Comparison of ENCODE assay signal across 17 mouse cellular contexts in the genomic region with DNA sequence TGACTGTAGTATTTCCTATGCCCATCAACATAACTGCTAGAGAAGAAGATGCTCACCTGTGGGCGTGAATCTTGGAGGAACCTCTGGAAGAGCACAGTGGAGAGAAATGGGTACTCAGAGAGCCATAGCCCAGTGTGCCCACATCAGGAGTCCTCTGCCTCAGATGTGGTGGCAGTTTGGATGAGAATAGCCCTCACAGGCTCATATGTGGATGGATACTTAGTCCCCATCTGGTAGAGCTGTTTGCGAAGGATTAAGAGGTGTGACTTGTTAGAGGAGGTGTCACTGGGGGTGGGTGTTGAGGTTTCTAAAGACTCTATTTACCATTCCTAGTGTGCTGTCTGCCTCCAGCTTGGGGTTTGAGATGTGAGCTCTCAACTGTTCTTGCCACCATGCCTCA.
"Had no signal": no experiment of that assay in that cellular context is flagged by ENCODE, and none has a peak within 500 bp of the region (broad histone marks: within the 10 kb centered on the region; RNA-seq: fewer than 3 reads in every experiment).

No protein-coding gene starts in this region.

- DNase-seq: left cerebral cortex, postnatal 4 days; liver; liver, embryonic 13.5 days; liver, postnatal 0 days; lung, adult 18-20 months; lung, adult 2 months; lung, embryonic 14.5 days; lung, postnatal 10 days; lung, postnatal 14 days; lung, postnatal 36 days; lung, postnatal 4 days; midbrain, embryonic 14.5 days had no signal

- ATAC-seq: liver, embryonic 12.5 days; liver, postnatal 0 days; lung, postnatal 0 days; midbrain, embryonic 13.5 days; midbrain, embryonic 15.5 days; midbrain, embryonic 16.5 days had no signal
